Mouse (Mus musculus) MEL (cell line): Measurements from ENCODE around the gene Rbpms2.

Source experiments
- MYC ChIP-seq: IDR thresholded peaks from 2 replicates; pipeline ENCODE4 v1.6.1; 2011; ENCODE audit warnings: low read depth, mild to moderate bottlenecking, low read length, improper control_type of control experiment, moderate library complexity
- TCF12 ChIP-seq: IDR thresholded peaks from 2 replicates; pipeline ENCODE4 v1.6.1; 2014; ENCODE audit warnings: low read depth, mild to moderate bottlenecking, inconsistent platforms, low read length, improper control_type of control experiment, moderate library complexity

DNA sequence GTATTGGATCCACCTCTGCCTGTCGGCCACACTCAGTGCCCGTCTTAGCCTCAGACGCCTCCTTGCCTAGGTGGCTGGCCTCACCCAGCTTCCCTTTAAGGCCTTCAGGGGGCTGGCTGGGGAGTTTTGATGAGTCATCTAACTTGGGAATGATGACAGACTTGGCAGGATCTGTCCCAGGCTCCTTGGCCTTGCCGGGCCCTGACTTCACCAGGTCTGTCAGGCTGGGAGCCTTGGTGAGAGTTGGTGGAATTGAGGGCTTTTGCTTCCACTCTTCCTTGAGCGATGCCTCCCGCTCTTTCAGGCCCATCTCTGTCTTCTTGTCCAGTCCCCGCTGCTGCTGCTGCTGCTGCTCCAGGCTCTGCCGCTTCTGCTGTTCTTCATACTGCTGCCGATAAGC, 72.8 kb downstream of the Rbpms2 start:
- TF ChIP-seq MYC (no peak), TCF12 (no peak)
